Mouse (Mus musculus) cerebellum, postnatal 10 days (tissue): ENCODE measurements at regions not wholly inside any gene's neighbourhood (a gene's known extent, or its start where the extent isn't known, plus 50 kb on each side); places are given as distances from the start of the nearest gene placed in this dataset.

Experiments used
- DNase-seq, 2 experiments: peaks; one replicate each; pipeline ENCODE4 v3.0.0; 2021; ENCODE audit warnings: mixed read lengths in 2 of 2

DNA sequence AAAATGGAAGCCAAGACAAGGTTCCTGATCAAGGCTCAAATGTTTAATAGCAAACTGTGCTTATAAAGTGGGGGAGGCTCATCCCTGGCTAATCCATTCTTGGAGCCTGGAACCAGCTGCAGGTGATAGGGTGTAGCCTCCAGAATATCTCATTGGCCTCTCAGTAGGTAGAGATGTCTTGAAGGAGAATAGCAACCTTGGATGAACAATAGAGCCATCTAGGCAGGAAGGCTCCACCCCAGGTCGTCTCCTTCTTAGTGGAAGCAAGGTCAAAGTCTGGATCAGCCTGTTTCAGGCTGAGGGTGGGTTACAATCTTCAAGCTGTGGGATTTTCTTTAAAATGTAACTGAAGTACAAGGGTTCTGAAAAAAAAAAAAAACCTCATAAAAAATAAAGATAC lies 63.9 kb upstream of the Esp8 start:
- DNase-seq = no peak

DNA sequence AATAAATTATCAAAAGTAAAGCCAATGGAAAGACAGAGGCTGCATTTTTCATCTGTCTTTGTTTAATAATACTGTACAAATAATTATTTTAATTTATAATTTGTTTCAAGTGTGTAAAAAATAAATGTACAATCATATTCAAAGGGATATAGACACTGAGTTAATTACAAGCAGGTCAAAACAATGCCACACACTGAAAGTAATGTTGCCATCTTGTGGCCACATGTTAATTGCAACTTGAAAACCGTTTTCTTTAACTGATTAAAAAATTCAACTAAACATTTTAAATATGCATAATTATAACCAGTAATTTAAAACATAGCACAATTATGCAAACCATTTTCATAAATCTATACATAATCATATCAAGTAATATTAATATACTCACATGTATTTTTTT lies 89.4 kb upstream of the Esp8 start:
- DNase-seq = peak in 1 of 2 experiments; percentile 2

DNA sequence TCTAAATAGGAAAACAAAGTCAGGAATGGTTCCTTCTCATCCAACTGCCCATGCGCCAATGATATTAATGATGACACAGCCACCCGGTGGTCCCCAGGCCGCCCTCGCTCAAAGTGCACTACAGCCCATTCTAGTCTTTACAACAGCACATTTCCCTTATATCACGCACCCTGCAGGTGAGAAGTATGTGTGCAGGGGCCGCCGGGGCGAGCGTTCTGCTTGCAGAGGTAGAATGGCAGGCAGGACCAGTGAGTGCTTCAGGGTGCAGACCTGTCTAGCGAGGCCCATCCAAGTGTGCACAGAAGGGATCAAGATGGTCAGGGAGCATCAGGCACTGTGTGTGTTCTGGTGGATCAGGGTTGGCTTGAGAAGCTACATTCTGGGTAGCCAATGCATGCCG lies 99.6 kb upstream of the Crisp1 start:
- no peak for DNase-seq

GRCm38 (mm10) chr17:40384567-40384966 lies 65.6 kb upstream of the Crisp1 start:
- no peak for DNase-seq

DNA sequence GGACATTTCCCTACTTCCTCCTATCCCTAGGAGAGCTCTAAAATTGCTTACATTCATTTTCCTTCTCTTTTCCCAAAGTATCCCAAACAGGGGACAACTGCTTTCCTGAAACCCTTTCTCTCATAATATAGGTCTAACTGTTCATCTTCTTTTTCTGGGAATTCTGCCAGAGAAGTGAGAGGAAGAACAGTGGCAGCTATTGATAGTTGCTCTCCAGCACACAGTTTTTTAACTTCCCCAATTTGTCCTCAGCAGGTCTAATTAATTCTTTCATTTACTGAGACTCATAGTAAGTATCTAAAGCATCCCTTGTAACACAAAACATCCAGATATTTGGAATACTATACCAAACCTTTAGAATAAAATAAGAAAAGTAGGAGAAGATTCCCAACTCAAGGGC lies 53.7 kb upstream of the Crisp1 start:
- no peak for DNase-seq
